ENCODE assay signal across 23 mouse cellular contexts in genomic region chr11:63845379-63845778, GRCm38 (mm10).
DNase-seq lines count a peak whose midpoint lies in the region; ATAC-seq and TF ChIP-seq lines count a peak whose summit lies in the region.
"Had no signal": no experiment of that assay in that cellular context is flagged by ENCODE, and none has a peak within 500 bp of the region (broad histone marks: within the 10 kb centered on the region; RNA-seq: fewer than 3 reads in every experiment).

No protein-coding gene starts in this region.

- ATAC-seq in liver, postnatal 0 days: peak; percentile 80; the same call in 1 of the 2 replicates
- ATAC-seq in lung, postnatal 0 days: no peak
- ATAC-seq: activated CD4-positive, CD25-positive, alpha-beta regulatory T cell, adult 4 months; CD4-positive, CD25-positive, alpha-beta regulatory T cell, adult 4 months; Patski had no signal

- no peak for DNase-seq in liver, postnatal 0 days
- no peak for DNase-seq in liver
- DNase-seq in lung, postnatal 25 days (ENCODE audit: low spot score): peak; percentile 23
- DNase-seq in lung, postnatal 14 days: no peak
- peak; percentile 36 for DNase-seq in lung, postnatal 36 days
- no peak for DNase-seq in lung, postnatal 0 days (ENCODE audit: low spot score)
- peak; percentile 20 for DNase-seq in ZHBTc4 (ENCODE audit: low read depth, low spot score)
- DNase-seq in heart, adult 9 months (ENCODE audit: low spot score in 2 of 2): no peak
- DNase-seq: adrenal gland, adult 2 months; adrenal gland, adult 8-10 months; adrenal gland, postnatal 10 days; adrenal gland, postnatal 14 days; adrenal gland, postnatal 25 days; adrenal gland, postnatal 36 days; B cell, adult 2 months; cerebellum, adult 11 months; cerebellum, adult 11-12 months; cerebellum, adult 18-20 months had no signal

- no peaks in the 10 kb centered on the region for H3K9me3 ChIP-seq in liver, postnatal 0 days (ENCODE audit: low read length)
- no peaks in the 10 kb centered on the region for H3K9me3 ChIP-seq in lung, postnatal 0 days (ENCODE audit: low read length)

- H3K27ac ChIP-seq in liver, postnatal 0 days (ENCODE audit: low read depth): peak overlapping the region; percentile 60
- no peak overlapping the region for H3K27ac ChIP-seq in lung, postnatal 0 days (ENCODE audit: low read length)

- no peak for TF ChIP-seq CTCF in liver, postnatal 0 days (IDR thresholded peaks at IDR 0.05; ENCODE audit: low read depth)
- TF ChIP-seq CTCF in lung, postnatal 0 days (IDR thresholded peaks at IDR 0.05): no peak

- H3K4me2 ChIP-seq in liver, postnatal 0 days (ENCODE audit: low read depth, low read length): no peak overlapping the region
- H3K4me2 ChIP-seq in lung, postnatal 0 days (replicated peaks; ENCODE audit: low read depth, low read length): no peak overlapping the region

- H3K36me3 ChIP-seq in liver, postnatal 0 days (replicated peaks; ENCODE audit: insufficient read depth, low read length): no peaks in the 10 kb centered on the region
- H3K36me3 ChIP-seq in lung, postnatal 0 days (ENCODE audit: insufficient read depth, low read length): no peaks in the 10 kb centered on the region
- H3K36me3 ChIP-seq: G1E had no signal

- no peak overlapping the region for H3K4me3 ChIP-seq in liver, postnatal 0 days (ENCODE audit: low read depth, low read length)
- H3K4me3 ChIP-seq in lung, postnatal 0 days (ENCODE audit: low read depth, low read length): no peak overlapping the region

- no peaks in the 10 kb centered on the region for H3K27me3 ChIP-seq in liver, postnatal 0 days (ENCODE audit: insufficient read depth, low read length)
- H3K27me3 ChIP-seq in lung, postnatal 0 days (replicated peaks; ENCODE audit: insufficient read depth, low read length): no peaks in the 10 kb centered on the region
- H3K27me3 ChIP-seq: CH12.LX had no signal

- WGBS in liver, postnatal 0 days (ENCODE audit: insufficient replicate concordance): 56% methylated on average over 6 of the region's 6 CpGs
- 48% methylated on average over 6 of the region's 6 CpGs for WGBS in lung, postnatal 0 days

- TF ChIP-seq EP300 in liver, postnatal 0 days (IDR thresholded peaks at IDR 0.05; ENCODE audit: low read depth): no peak
- no peak for TF ChIP-seq EP300 in lung, postnatal 0 days (IDR thresholded peaks at IDR 0.05)

- no peaks in the 10 kb centered on the region for H3K4me1 ChIP-seq in liver, postnatal 0 days (ENCODE audit: insufficient read depth)
- no peaks in the 10 kb centered on the region for H3K4me1 ChIP-seq in lung, postnatal 0 days (ENCODE audit: insufficient read depth, low read depth, low read length)

- H3K9ac ChIP-seq in liver, postnatal 0 days (replicated peaks): no peak overlapping the region
- no peak overlapping the region for H3K9ac ChIP-seq in lung, postnatal 0 days (replicated peaks; ENCODE audit: low read depth)

Comparison
In these comparisons a context has a peak if more than half of its experiments do, and no peak if none do; other contexts are left out.
1. DNase-seq: peak in lung, postnatal 25 days (single experiment), lung, postnatal 36 days (single experiment) and ZHBTc4 (single experiment); none in liver, postnatal 0 days (single experiment), liver (single experiment), lung, postnatal 14 days (single experiment), lung, postnatal 0 days (single experiment) and heart, adult 9 months (0 of 2).